Mouse (Mus musculus): ENCODE measurements around the gene Eif4g1. TPM values are rescaled to one million over a fixed set of nuclear protein-coding genes. Genes with fewer than 3 reads are reported as not detected.

Gene Eif4g1
- polyA plus RNA-seq, 1 experiment from 2014 or later = 171 TPM

- Histone ChIP-seq H3K4me2 (ENCODE audit: low read length) (peak overlapping the region; percentile 86), H3K36me3 (ENCODE audit: control insufficient read depth, insufficient read depth, low read length) (peaks cover 33% of the 10 kb centered on the region), H3K27me3 (replicated peaks; ENCODE audit: control insufficient read depth, insufficient read depth, low read length) (no peaks in the 10 kb centered on the region), H3K4me3 (ENCODE audit: low read depth, low read length) (peak overlapping the region; percentile 61; the same call in 1 of the 2 replicates), H3K27ac (ENCODE audit: low read depth) (no peak overlapping the region), H3K9ac (ENCODE audit: low read length) (no peak overlapping the region), H3K9me3 (ENCODE audit: control insufficient read depth, low read length) (no peaks in the 10 kb centered on the region), H3K4me1 (replicated peaks; ENCODE audit: control insufficient read depth, insufficient read depth, low read length) (peaks cover 20% of the 10 kb centered on the region)
- DNase-seq (ENCODE audit: low spot score) = no peak
- WGBS = 49% methylated on average over 11 of the region's 11 CpGs
- ATAC-seq (replicated peaks; ENCODE audit: low FRiP score, low TSS enrichment, low read depth) = no peak
These were observed 46.4 kb downstream of the Eif4g1 start for GRCm38 (mm10) chr16:20714307-20715080.

DNA sequence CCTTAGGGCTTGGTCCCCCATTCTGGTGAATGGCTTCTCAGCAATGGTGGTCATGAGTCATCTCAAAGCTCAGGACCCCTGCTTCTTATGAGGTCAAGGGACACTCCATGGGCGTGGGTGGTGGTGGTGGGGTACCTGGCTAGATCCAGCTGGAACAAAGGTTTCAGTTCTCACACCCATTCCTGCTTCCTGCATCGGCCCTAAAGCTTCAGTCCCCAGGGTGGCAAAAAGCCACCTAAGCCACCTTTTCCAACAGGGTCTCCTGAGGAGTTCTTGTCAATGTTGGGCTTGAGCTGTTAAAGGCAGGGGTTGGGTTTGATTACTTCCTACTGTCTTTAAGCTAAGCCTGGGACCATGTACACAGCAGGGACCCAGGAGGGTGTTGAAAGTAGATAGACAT lies 47.0 kb downstream of the Eif4g1 start:
- 54% methylated on average over 2 of the region's 2 CpGs for WGBS

GRCm38 (mm10) chr16:20715566-20715965 lies 47.5 kb downstream of the Eif4g1 start:
- ATAC-seq (replicated peaks; ENCODE audit: low FRiP score, low TSS enrichment, low read depth) (no peak), DNase-seq (ENCODE audit: low spot score) (no peak)
- Histone ChIP-seq H3K36me3 (ENCODE audit: control insufficient read depth, insufficient read depth, low read length) (peaks cover 35% of the 10 kb centered on the region), H3K9ac (ENCODE audit: low read length) (peak overlapping the region; percentile 65), H3K27ac (ENCODE audit: low read depth) (peak overlapping the region; percentile 95), H3K27me3 (replicated peaks; ENCODE audit: control insufficient read depth, insufficient read depth, low read length) (no peaks in the 10 kb centered on the region), H3K4me1 (replicated peaks; ENCODE audit: control insufficient read depth, insufficient read depth, low read length) (peaks cover 20% of the 10 kb centered on the region), H3K4me3 (ENCODE audit: low read depth, low read length) (peak overlapping the region; percentile 61), H3K9me3 (ENCODE audit: control insufficient read depth, low read length) (no peaks in the 10 kb centered on the region), H3K4me2 (ENCODE audit: low read length) (peak overlapping the region; percentile 86)
- WGBS = 1% methylated on average over 12 of the region's 12 CpGs

More for the DNA sequence above, 47.0 kb downstream of the Eif4g1 start:
- ATAC-seq (replicated peaks; ENCODE audit: low FRiP score, low TSS enrichment, low read depth) = no peak
- no peaks in the 10 kb centered on the region for H3K27me3 ChIP-seq (replicated peaks; ENCODE audit: control insufficient read depth, insufficient read depth, low read length)
- H3K27ac ChIP-seq (ENCODE audit: low read depth) = no peak overlapping the region
- H3K4me1 ChIP-seq (replicated peaks; ENCODE audit: control insufficient read depth, insufficient read depth, low read length) = peaks cover 20% of the 10 kb centered on the region
- H3K9ac ChIP-seq (ENCODE audit: low read length) = peak overlapping the region; percentile 65
- peak overlapping the region; percentile 86 for H3K4me2 ChIP-seq (ENCODE audit: low read length)
- H3K4me3 ChIP-seq (ENCODE audit: low read depth, low read length) = peak overlapping the region; percentile 61
- DNase-seq (ENCODE audit: low spot score) = no peak
- H3K9me3 ChIP-seq (ENCODE audit: control insufficient read depth, low read length) = no peaks in the 10 kb centered on the region
- H3K36me3 ChIP-seq (ENCODE audit: control insufficient read depth, insufficient read depth, low read length) = peaks cover 35% of the 10 kb centered on the region

GRCm38 (mm10) chr16:20715976-20716840 lies 48.1 kb downstream of the Eif4g1 start:
- DNase-seq (ENCODE audit: low spot score) = peak; percentile 93
- Histone ChIP-seq H3K4me3 (ENCODE audit: low read depth, low read length) (peak overlapping the region; percentile 61), H3K4me1 (replicated peaks; ENCODE audit: control insufficient read depth, insufficient read depth, low read length) (peaks cover 20% of the 10 kb centered on the region), H3K9me3 (ENCODE audit: control insufficient read depth, low read length) (no peaks in the 10 kb centered on the region), H3K27me3 (replicated peaks; ENCODE audit: control insufficient read depth, insufficient read depth, low read length) (no peaks in the 10 kb centered on the region), H3K4me2 (ENCODE audit: low read length) (peak overlapping the region; percentile 86), H3K9ac (ENCODE audit: low read length) (peak overlapping the region; percentile 65), H3K36me3 (ENCODE audit: control insufficient read depth, insufficient read depth, low read length) (peaks cover 39% of the 10 kb centered on the region), H3K27ac (ENCODE audit: low read depth) (peak overlapping the region; percentile 95)
- under 1% methylated on average over 63 of the region's 68 CpGs for WGBS
- ATAC-seq (replicated peaks; ENCODE audit: low FRiP score, low TSS enrichment, low read depth) = peak; percentile 84

- H3K36me3 ChIP-seq (ENCODE audit: control insufficient read depth, insufficient read depth, low read length) = peaks cover 39% of the 10 kb centered on the region
- peaks cover 20% of the 10 kb centered on the region for H3K4me1 ChIP-seq (replicated peaks; ENCODE audit: control insufficient read depth, insufficient read depth, low read length)
- no peaks in the 10 kb centered on the region for H3K9me3 ChIP-seq (ENCODE audit: control insufficient read depth, low read length)
- peak overlapping the region; percentile 61 for H3K4me3 ChIP-seq (ENCODE audit: low read depth, low read length)
- peak overlapping the region; percentile 86 for H3K4me2 ChIP-seq (ENCODE audit: low read length)
- 0% methylated on average over 8 of the region's 8 CpGs for WGBS
- DNase-seq (ENCODE audit: low spot score) (no peak), ATAC-seq (replicated peaks; ENCODE audit: low FRiP score, low TSS enrichment, low read depth) (no peak)
- H3K27ac ChIP-seq (ENCODE audit: low read depth) = peak overlapping the region; percentile 95
- peak overlapping the region; percentile 65 for H3K9ac ChIP-seq (ENCODE audit: low read length)
- no peaks in the 10 kb centered on the region for H3K27me3 ChIP-seq (replicated peaks; ENCODE audit: control insufficient read depth, insufficient read depth, low read length)
These were observed 48.7 kb downstream of the Eif4g1 start for GRCm38 (mm10) chr16:20716841-20717180.

GRCm38 (mm10) chr16:20717181-20717977 lies 49.3 kb downstream of the Eif4g1 start, which contains the start of the genes Polr2h and Clcn2:
Gene Polr2h (plus strand): TSS chr16:20717665.
Gene Clcn2 (minus strand): TSS chr16:20717746.
- under 1% methylated on average over 62 of the region's 62 CpGs for WGBS
- Histone ChIP-seq H3K4me1 (replicated peaks; ENCODE audit: control insufficient read depth, insufficient read depth, low read length) (peaks cover 20% of the 10 kb centered on the region), H3K4me3 (ENCODE audit: low read depth, low read length) (peak within 1 kb of the TSS; percentile 61), H3K4me2 (ENCODE audit: low read length) (peak within 1 kb of the TSS; percentile 86), H3K36me3 (ENCODE audit: control insufficient read depth, insufficient read depth, low read length) (peaks cover 39% of the 10 kb centered on the region), H3K27me3 (replicated peaks; ENCODE audit: control insufficient read depth, insufficient read depth, low read length) (no peaks in the 10 kb centered on the region), H3K9me3 (ENCODE audit: control insufficient read depth, low read length) (no peaks in the 10 kb centered on the region), H3K27ac (ENCODE audit: low read depth) (peak within 1 kb of the TSS; percentile 95), H3K9ac (ENCODE audit: low read length) (peak within 1 kb of the TSS; percentile 65)
- peak; percentile 86 for ATAC-seq (replicated peaks; ENCODE audit: low FRiP score, low TSS enrichment, low read depth)
- peak; percentile 97 for DNase-seq (ENCODE audit: low spot score)

- peak overlapping the region; percentile 61 for H3K4me3 ChIP-seq (ENCODE audit: low read depth, low read length)
- H3K27ac ChIP-seq (ENCODE audit: low read depth) = peak overlapping the region; percentile 95
- no peaks in the 10 kb centered on the region for H3K9me3 ChIP-seq (ENCODE audit: control insufficient read depth, low read length)
- DNase-seq (ENCODE audit: low spot score) (no peak), ATAC-seq (replicated peaks; ENCODE audit: low FRiP score, low TSS enrichment, low read depth) (peak; percentile 32)
- H3K27me3 ChIP-seq (replicated peaks; ENCODE audit: control insufficient read depth, insufficient read depth, low read length) = no peaks in the 10 kb centered on the region
- H3K4me2 ChIP-seq (ENCODE audit: low read length) = peak overlapping the region; percentile 86
- 4% methylated on average over 18 of the region's 18 CpGs for WGBS
- H3K36me3 ChIP-seq (ENCODE audit: control insufficient read depth, insufficient read depth, low read length) = peaks cover 36% of the 10 kb centered on the region
- peaks cover 20% of the 10 kb centered on the region for H3K4me1 ChIP-seq (replicated peaks; ENCODE audit: control insufficient read depth, insufficient read depth, low read length)
- peak overlapping the region; percentile 65 for H3K9ac ChIP-seq (ENCODE audit: low read length)
These were observed 50.0 kb downstream of the Eif4g1 start for GRCm38 (mm10) chr16:20717978-20718670.
